In the genomic region with DNA sequence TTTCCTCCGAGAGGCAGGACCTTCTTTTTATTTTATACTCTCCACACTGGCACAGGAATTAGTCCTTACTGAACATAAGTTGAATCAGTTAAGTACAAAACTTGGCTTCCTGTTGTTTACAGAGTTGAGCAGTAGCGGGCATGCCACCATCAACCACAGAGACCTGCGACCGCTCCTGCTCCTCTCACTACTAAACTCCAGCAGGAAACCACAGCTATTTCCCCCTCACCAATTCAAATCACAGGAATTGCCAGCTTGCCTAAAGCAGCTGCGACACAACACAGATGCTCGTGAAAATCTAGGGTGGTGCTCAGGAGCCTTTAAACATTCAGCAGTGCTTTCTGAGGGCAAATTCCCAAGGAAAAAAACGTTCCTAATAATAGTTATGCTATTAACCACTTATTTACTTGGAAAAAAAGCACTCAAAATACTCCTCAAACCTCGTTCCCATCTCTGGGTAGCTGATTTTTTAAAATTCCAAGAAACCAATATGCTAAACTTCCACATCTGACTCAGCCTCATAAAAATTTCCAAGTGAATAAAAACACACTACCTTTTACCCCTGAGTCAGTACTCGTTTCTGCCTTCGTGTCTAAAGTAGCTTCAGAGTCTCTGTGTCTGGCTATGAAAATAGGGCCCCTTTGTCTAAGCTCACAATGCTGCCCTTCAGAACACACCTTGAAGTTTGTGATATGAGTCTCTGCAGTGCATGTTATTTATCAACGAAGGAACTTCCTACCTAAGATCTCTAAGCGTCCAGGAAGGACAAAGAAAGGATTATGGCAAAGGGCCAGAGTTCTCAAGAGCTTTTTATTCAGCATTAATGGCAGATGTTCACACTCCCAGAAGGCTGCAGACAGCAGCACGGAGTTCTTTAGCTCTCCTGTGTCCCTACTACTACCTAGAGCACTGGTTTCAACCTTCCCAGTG, we compare ENCODE assay signal across 8 mouse cellular contexts. TPM values are rescaled to one million over a fixed set of nuclear protein-coding genes. Genes with fewer than 3 reads are reported as not detected.
DNase-seq lines count a peak whose midpoint lies in the region; ATAC-seq and TF ChIP-seq lines count a peak whose summit lies in the region.

No protein-coding gene starts in this region.

- H3K4me1 ChIP-seq in liver, adult 2 months (ENCODE audit: control insufficient read depth, insufficient read depth, low read length): peaks cover 24% of the 10 kb centered on the region
- H3K4me1 ChIP-seq in stomach, embryonic 14.5 days (ENCODE audit: control insufficient read depth, insufficient read depth, low read length): peaks cover 11% of the 10 kb centered on the region; the same call in 1 of the 2 replicates

- H3K27ac ChIP-seq in liver, adult 2 months (replicated peaks; ENCODE audit: insufficient read depth, low read depth, low read length): peak overlapping the region; percentile 63
- H3K27ac ChIP-seq in stomach, embryonic 14.5 days (ENCODE audit: low read length): peak overlapping the region; percentile 61; the same call in 1 of the 2 replicates

- no peak for TF ChIP-seq CTCF in liver, adult 2 months (IDR thresholded peaks at IDR 0.05; ENCODE audit: low read depth, low read length)

- H3K79me2 ChIP-seq in liver, adult 2 months (ENCODE audit: control insufficient read depth, insufficient read depth, low read length): peaks cover 33% of the 10 kb centered on the region; the same call in 1 of the 2 replicates

- peak; percentile 98 to 99 for ATAC-seq in hematopoietic stem cell, adult 5-6 weeks (replicated peaks in 1 of 2; ENCODE audit: insufficient read depth in 1 of 2, low FRiP score in 2 of 2, low TSS enrichment in 1 of 2, low read depth in 1 of 2, poor library complexity in 2 of 2, severe bottlenecking in 2 of 2)
- ATAC-seq in stomach, embryonic 14.5 days (ENCODE audit: insufficient number of reproducible peaks, insufficient read depth, low FRiP score, low read depth): peak; percentile 69

- H3K4me3 ChIP-seq in liver, adult 2 months (ENCODE audit: insufficient read depth, low read depth, low read length): no peak overlapping the region
- no peak overlapping the region for H3K4me3 ChIP-seq in stomach, embryonic 14.5 days (ENCODE audit: low read depth, low read length)

- H3K27me3 ChIP-seq in liver, adult 2 months (ENCODE audit: control insufficient read depth, insufficient read depth, low read length): no peaks in the 10 kb centered on the region
- no peaks in the 10 kb centered on the region for H3K27me3 ChIP-seq in stomach, embryonic 14.5 days (ENCODE audit: control insufficient read depth, insufficient read depth, low read length)

- H3K9ac ChIP-seq in liver, adult 2 months (ENCODE audit: low read depth, low read length): peak overlapping the region; percentile 46; the same call in 1 of the 2 replicates
- H3K9ac ChIP-seq in stomach, embryonic 14.5 days (replicated peaks; ENCODE audit: low read depth, low read length): no peak overlapping the region

- no peak overlapping the region for H3K4me2 ChIP-seq in stomach, embryonic 14.5 days (replicated peaks; ENCODE audit: low read depth, low read length)

- 27% methylated on average over 13 of the region's 13 CpGs for WGBS in liver, adult 2 months
- WGBS in stomach, embryonic 14.5 days: 34% methylated on average over 13 of the region's 13 CpGs

- no peaks in the 10 kb centered on the region; the same call in none of the 2 replicates for H3K36me3 ChIP-seq in liver, adult 2 months (ENCODE audit: control insufficient read depth, insufficient read depth, low read length)
- no peaks in the 10 kb centered on the region for H3K36me3 ChIP-seq in stomach, embryonic 14.5 days (ENCODE audit: control insufficient read depth, insufficient read depth, low read length)

- H3K9me3 ChIP-seq in stomach, embryonic 14.5 days (ENCODE audit: control insufficient read depth, low read depth, low read length): no peaks in the 10 kb centered on the region

- TF ChIP-seq POLR2A in liver, adult 2 months (IDR thresholded peaks at IDR 0.05; ENCODE audit: extremely low read depth, insufficient read depth, low read length): no peak

- peak; percentile 66 for DNase-seq in liver, adult 2 months (ENCODE audit: extremely low read depth, low read depth, low spot score)
- DNase-seq in liver (no peak), adipocyte (ENCODE audit: low spot score) (peak; percentile 36)
- no peak for DNase-seq in cerebellum, postnatal 25 days
- DNase-seq in adrenal gland, adult 2 months: no peak
- no peak for DNase-seq in right cerebral cortex, adult 2 months (ENCODE audit: low spot score in 2 of 2)

RNA-seq across cellular contexts. Expression of gene Gprin3, which starts 13.4 kb away (rescaled TPM):
- 26.9 and 33.4 TPM in 2 replicates for total RNA-seq in liver, adult 2 months (2014; rRNA removed)
- 1.6 and 1.9 TPM in 2 replicates for polyA plus RNA-seq in liver, adult 2 months (2012; rRNA removed)
- total RNA-seq in hematopoietic stem cell, adult 5-6 weeks (2017): 1.6 and 3.6 TPM in 2 replicates
- 5.2 and 5.3 TPM in 2 replicates for polyA plus RNA-seq in stomach, embryonic 14.5 days (2014; fragmentation: Nextera tagmentation; extraction: Ambion mirVana)
- total RNA-seq in adrenal gland, adult 2 months (2021): 1 to 10 TPM; 1.4 to 2.3 TPM
- polyA plus RNA-seq in adrenal gland, adult 2 months (2012; rRNA removed): 0.04 and 0.15 TPM in 2 replicates

Comparison
In these comparisons a context has a peak if more than half of its experiments do, and no peak if none do; other contexts are left out.
1. DNase-seq: peak in liver, adult 2 months (single experiment) and adipocyte (single experiment); none in liver (single experiment), cerebellum, postnatal 25 days (0 of 2), adrenal gland, adult 2 months (single experiment) and right cerebral cortex, adult 2 months (0 of 2).